Mouse (Mus musculus): ENCODE measurements at regions not wholly inside any gene's neighbourhood (a gene's known extent, or its start where the extent isn't known, plus 50 kb on each side); places are given as distances from the start of the nearest gene placed in this dataset.
A peak's percentile ranks its signal among the peaks of the same experiment; 100 is the strongest.

DNA sequence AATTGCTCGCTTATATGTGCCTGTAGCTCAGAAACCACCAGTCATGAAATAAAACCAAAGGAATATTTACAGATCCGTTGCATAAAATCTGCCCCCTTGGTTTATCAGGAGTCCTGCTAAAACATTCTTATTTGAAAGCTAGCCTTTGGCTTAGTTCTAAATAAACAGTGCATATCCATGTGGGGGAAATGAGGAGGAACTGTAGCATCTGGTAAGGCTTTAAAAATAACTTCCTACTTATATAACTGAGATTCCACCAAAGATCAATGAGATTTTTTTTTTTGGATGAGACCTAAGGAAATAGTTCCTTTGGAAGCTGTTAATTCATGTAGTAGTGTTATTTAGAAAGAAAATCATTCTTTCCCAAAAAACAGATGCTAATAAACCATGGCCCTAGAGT, 117.8 kb upstream of the Slco6d1 start:
- H3K4me3 ChIP-seq (ENCODE audit: low read depth, low read length), result no peak overlapping the region
- no peak overlapping the region for H3K27ac ChIP-seq (ENCODE audit: low read depth, low read length)
- no peaks in the 10 kb centered on the region for H3K4me1 ChIP-seq (ENCODE audit: control insufficient read depth, insufficient read depth, low read length)
- H3K36me3 ChIP-seq (ENCODE audit: control insufficient read depth, insufficient read depth, low read length), result no peaks in the 10 kb centered on the region
- ATAC-seq (ENCODE audit: insufficient read depth, low FRiP score, low TSS enrichment) (no peak), DNase-seq (ENCODE audit: low spot score) (no peak)
- H3K27me3 ChIP-seq (ENCODE audit: control insufficient read depth, insufficient read depth, low read length), result no peaks in the 10 kb centered on the region
- H3K9me3 ChIP-seq (ENCODE audit: control insufficient read depth, low read length), result no peaks in the 10 kb centered on the region
- no peak overlapping the region for H3K4me2 ChIP-seq (ENCODE audit: low read depth)
- WGBS, result 85% methylated on average over 2 of the region's 2 CpGs
- no peak overlapping the region for H3K9ac ChIP-seq (ENCODE audit: low read length)

- no peak for DNase-seq (ENCODE audit: low spot score)
- Histone ChIP-seq H3K27me3 (ENCODE audit: control insufficient read depth, insufficient read depth, low read length) (no peaks in the 10 kb centered on the region), H3K36me3 (ENCODE audit: control insufficient read depth, insufficient read depth, low read length) (no peaks in the 10 kb centered on the region), H3K4me1 (ENCODE audit: control insufficient read depth, insufficient read depth, low read length) (no peaks in the 10 kb centered on the region), H3K9me3 (ENCODE audit: control insufficient read depth, low read length) (no peaks in the 10 kb centered on the region), H3K9ac (ENCODE audit: low read length) (no peak overlapping the region), H3K27ac (ENCODE audit: low read depth, low read length) (no peak overlapping the region), H3K4me2 (ENCODE audit: low read depth) (no peak overlapping the region), H3K4me3 (ENCODE audit: low read depth, low read length) (no peak overlapping the region)
- no peak for ATAC-seq (ENCODE audit: insufficient read depth, low FRiP score, low TSS enrichment)
- WGBS, result 88% methylated on average over 1 of the region's 1 CpGs
Measured at GRCm38 (mm10) chr1:98306363-98306762, 114.6 kb upstream of the Slco6d1 start.

GRCm38 (mm10) chr1:98307519-98307918, 113.4 kb upstream of the Slco6d1 start:
- Histone ChIP-seq H3K27me3 (ENCODE audit: control insufficient read depth, insufficient read depth, low read length) (no peaks in the 10 kb centered on the region), H3K9ac (ENCODE audit: low read length) (no peak overlapping the region), H3K4me1 (ENCODE audit: control insufficient read depth, insufficient read depth, low read length) (no peaks in the 10 kb centered on the region), H3K27ac (ENCODE audit: low read depth, low read length) (no peak overlapping the region), H3K36me3 (ENCODE audit: control insufficient read depth, insufficient read depth, low read length) (no peaks in the 10 kb centered on the region), H3K4me3 (ENCODE audit: low read depth, low read length) (no peak overlapping the region), H3K4me2 (ENCODE audit: low read depth) (no peak overlapping the region), H3K9me3 (ENCODE audit: control insufficient read depth, low read length) (no peaks in the 10 kb centered on the region)
- 89% methylated on average over 2 of the region's 2 CpGs for WGBS
- no peak for ATAC-seq (ENCODE audit: insufficient read depth, low FRiP score, low TSS enrichment)
- DNase-seq (ENCODE audit: low spot score), result no peak

GRCm38 (mm10) chr1:98309894-98310293, 111.0 kb upstream of the Slco6d1 start:
- WGBS, result 73% methylated on average over 1 of the region's 1 CpGs
- ATAC-seq (ENCODE audit: insufficient read depth, low FRiP score, low TSS enrichment), result no peak
- Histone ChIP-seq H3K27me3 (ENCODE audit: control insufficient read depth, insufficient read depth, low read length) (no peaks in the 10 kb centered on the region), H3K4me1 (ENCODE audit: control insufficient read depth, insufficient read depth, low read length) (no peaks in the 10 kb centered on the region), H3K9ac (ENCODE audit: low read length) (no peak overlapping the region), H3K36me3 (ENCODE audit: control insufficient read depth, insufficient read depth, low read length) (no peaks in the 10 kb centered on the region), H3K4me2 (ENCODE audit: low read depth) (no peak overlapping the region), H3K9me3 (ENCODE audit: control insufficient read depth, low read length) (no peaks in the 10 kb centered on the region), H3K27ac (ENCODE audit: low read depth, low read length) (no peak overlapping the region), H3K4me3 (ENCODE audit: low read depth, low read length) (no peak overlapping the region)
- no peak for DNase-seq (ENCODE audit: low spot score)

GRCm38 (mm10) chr1:98350095-98350549, 70.8 kb upstream of the Slco6d1 start:
- Histone ChIP-seq H3K4me3 (ENCODE audit: low read depth, low read length) (no peak overlapping the region), H3K27ac (ENCODE audit: low read depth, low read length) (no peak overlapping the region), H3K27me3 (ENCODE audit: control insufficient read depth, insufficient read depth, low read length) (no peaks in the 10 kb centered on the region), H3K9me3 (ENCODE audit: control insufficient read depth, low read length) (no peaks in the 10 kb centered on the region), H3K36me3 (ENCODE audit: control insufficient read depth, insufficient read depth, low read length) (no peaks in the 10 kb centered on the region), H3K4me2 (ENCODE audit: low read depth) (no peak overlapping the region), H3K4me1 (ENCODE audit: control insufficient read depth, insufficient read depth, low read length) (no peaks in the 10 kb centered on the region), H3K9ac (ENCODE audit: low read length) (no peak overlapping the region)
- peak; percentile 60; the same call in 1 of the 2 replicates for ATAC-seq (ENCODE audit: insufficient read depth, low FRiP score, low TSS enrichment)
- peak; percentile 13 for DNase-seq (ENCODE audit: low spot score)
- WGBS, result 41% methylated on average over 4 of the region's 4 CpGs

DNA sequence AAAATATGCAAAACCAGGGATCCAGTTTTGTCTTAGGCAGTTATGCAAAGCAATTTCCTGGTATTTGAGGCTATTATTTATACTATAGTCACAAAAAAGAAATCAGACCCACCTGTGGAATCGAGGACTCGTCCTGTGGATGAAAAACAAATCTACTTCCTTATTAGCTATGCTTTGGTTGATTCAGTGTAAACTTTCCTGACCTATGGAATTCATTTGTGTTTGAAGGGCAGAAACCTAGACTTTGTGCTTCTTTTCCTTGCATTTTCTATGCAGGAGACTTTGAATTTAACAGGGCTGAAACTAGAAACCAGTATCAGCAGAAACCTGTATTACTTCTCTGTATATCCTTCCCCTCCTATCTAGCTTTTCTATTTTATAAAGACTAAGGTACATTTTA, 70.2 kb upstream of the Slco6d1 start:
- ATAC-seq (ENCODE audit: insufficient read depth, low FRiP score, low TSS enrichment), result no peak
- WGBS, result 86% methylated on average over 2 of the region's 2 CpGs
- DNase-seq (ENCODE audit: low spot score), result no peak
- Histone ChIP-seq H3K9me3 (ENCODE audit: control insufficient read depth, low read length) (no peaks in the 10 kb centered on the region), H3K4me2 (ENCODE audit: low read depth) (no peak overlapping the region), H3K36me3 (ENCODE audit: control insufficient read depth, insufficient read depth, low read length) (no peaks in the 10 kb centered on the region), H3K27me3 (ENCODE audit: control insufficient read depth, insufficient read depth, low read length) (no peaks in the 10 kb centered on the region), H3K4me3 (ENCODE audit: low read depth, low read length) (no peak overlapping the region), H3K4me1 (ENCODE audit: control insufficient read depth, insufficient read depth, low read length) (no peaks in the 10 kb centered on the region), H3K27ac (ENCODE audit: low read depth, low read length) (no peak overlapping the region), H3K9ac (ENCODE audit: low read length) (no peak overlapping the region)

GRCm38 (mm10) chr1:98351530-98351929, 69.4 kb upstream of the Slco6d1 start:
- Histone ChIP-seq H3K4me2 (ENCODE audit: low read depth) (no peak overlapping the region), H3K36me3 (ENCODE audit: control insufficient read depth, insufficient read depth, low read length) (no peaks in the 10 kb centered on the region), H3K27ac (ENCODE audit: low read depth, low read length) (no peak overlapping the region), H3K9ac (ENCODE audit: low read length) (no peak overlapping the region), H3K4me3 (ENCODE audit: low read depth, low read length) (no peak overlapping the region), H3K27me3 (ENCODE audit: control insufficient read depth, insufficient read depth, low read length) (no peaks in the 10 kb centered on the region), H3K9me3 (ENCODE audit: control insufficient read depth, low read length) (no peaks in the 10 kb centered on the region), H3K4me1 (ENCODE audit: control insufficient read depth, insufficient read depth, low read length) (no peaks in the 10 kb centered on the region)
- 83% methylated on average over 2 of the region's 2 CpGs for WGBS
- DNase-seq (ENCODE audit: low spot score) (no peak), ATAC-seq (ENCODE audit: insufficient read depth, low FRiP score, low TSS enrichment) (no peak)

All from neural tube, embryonic 11.5 days (tissue).